Mouse (Mus musculus): ENCODE results near the gene Lrmda. TPM values are rescaled to one million over a fixed set of nuclear protein-coding genes. Genes with fewer than 3 reads are reported as not detected.

Lrmda gene
- polyA plus RNA-seq, 1 experiment from 2014 or later, result 0.53 TPM

GRCm38 (mm10) chr14:22673581-22673980 is 654.1 kb downstream of the Lrmda start:
- ATAC-seq (ENCODE audit: low FRiP score, low TSS enrichment), result no peak
- Histone ChIP-seq H3K4me3 (ENCODE audit: low read length) (no peak overlapping the region), H3K27me3 (ENCODE audit: control insufficient read depth, insufficient read depth, low read length) (no peaks in the 10 kb centered on the region), H3K9me3 (ENCODE audit: control insufficient read depth, low read length) (no peaks in the 10 kb centered on the region), H3K4me1 (ENCODE audit: control insufficient read depth, insufficient read depth, low read length) (no peaks in the 10 kb centered on the region), H3K9ac (ENCODE audit: low read depth, low read length) (no peak overlapping the region), H3K4me2 (replicated peaks; ENCODE audit: low read depth, low read length) (no peak overlapping the region), H3K36me3 (ENCODE audit: control insufficient read depth, insufficient read depth, low read length) (no peaks in the 10 kb centered on the region), H3K27ac (ENCODE audit: low read depth, low read length) (no peak overlapping the region)
- WGBS, result 43% methylated on average over 5 of the region's 5 CpGs

- peak overlapping the region; percentile 56; the same call in 1 of the 2 replicates for H3K27ac ChIP-seq (ENCODE audit: low read depth, low read length)
- H3K4me1 ChIP-seq (ENCODE audit: control insufficient read depth, insufficient read depth, low read length), result peaks cover 16% of the 10 kb centered on the region; the same call in 1 of the 2 replicates
- H3K4me3 ChIP-seq (ENCODE audit: low read length), result no peak overlapping the region
- ATAC-seq (ENCODE audit: low FRiP score, low TSS enrichment), result peak; percentile 52; the same call in 1 of the 2 replicates
- 62% methylated on average over 5 of the region's 5 CpGs for WGBS
- no peak overlapping the region for H3K9ac ChIP-seq (ENCODE audit: low read depth, low read length)
- no peaks in the 10 kb centered on the region for H3K36me3 ChIP-seq (ENCODE audit: control insufficient read depth, insufficient read depth, low read length)
- H3K4me2 ChIP-seq (replicated peaks; ENCODE audit: low read depth, low read length), result no peak overlapping the region
- no peaks in the 10 kb centered on the region for H3K9me3 ChIP-seq (ENCODE audit: control insufficient read depth, low read length)
- no peaks in the 10 kb centered on the region for H3K27me3 ChIP-seq (ENCODE audit: control insufficient read depth, insufficient read depth, low read length)
These were observed 659.6 kb downstream of the Lrmda start for GRCm38 (mm10) chr14:22679008-22679704.

GRCm38 (mm10) chr14:22679705-22680643 is 660.5 kb downstream of the Lrmda start:
- Histone ChIP-seq H3K27ac (ENCODE audit: low read depth, low read length) (peak overlapping the region; percentile 56; the same call in 1 of the 2 replicates), H3K36me3 (ENCODE audit: control insufficient read depth, insufficient read depth, low read length) (no peaks in the 10 kb centered on the region), H3K4me2 (replicated peaks; ENCODE audit: low read depth, low read length) (no peak overlapping the region), H3K4me1 (ENCODE audit: control insufficient read depth, insufficient read depth, low read length) (peaks cover 16% of the 10 kb centered on the region; the same call in 1 of the 2 replicates), H3K27me3 (ENCODE audit: control insufficient read depth, insufficient read depth, low read length) (no peaks in the 10 kb centered on the region), H3K9ac (ENCODE audit: low read depth, low read length) (no peak overlapping the region), H3K9me3 (ENCODE audit: control insufficient read depth, low read length) (no peaks in the 10 kb centered on the region), H3K4me3 (ENCODE audit: low read length) (no peak overlapping the region)
- ATAC-seq (ENCODE audit: low FRiP score, low TSS enrichment), result peak; percentile 28; the same call in 1 of the 2 replicates
- 55% methylated on average over 9 of the region's 9 CpGs for WGBS

- no peak for ATAC-seq (ENCODE audit: low FRiP score, low TSS enrichment)
- no peak overlapping the region for H3K4me3 ChIP-seq (ENCODE audit: low read length)
- H3K27ac ChIP-seq (ENCODE audit: low read depth, low read length), result no peak overlapping the region
- WGBS, result 53% methylated on average over 4 of the region's 4 CpGs
- H3K9me3 ChIP-seq (ENCODE audit: control insufficient read depth, low read length), result no peaks in the 10 kb centered on the region
- H3K36me3 ChIP-seq (ENCODE audit: control insufficient read depth, insufficient read depth, low read length), result no peaks in the 10 kb centered on the region
- H3K9ac ChIP-seq (ENCODE audit: low read depth, low read length), result no peak overlapping the region
- no peaks in the 10 kb centered on the region for H3K4me1 ChIP-seq (ENCODE audit: control insufficient read depth, insufficient read depth, low read length)
- no peaks in the 10 kb centered on the region for H3K27me3 ChIP-seq (ENCODE audit: control insufficient read depth, insufficient read depth, low read length)
- no peak overlapping the region for H3K4me2 ChIP-seq (replicated peaks; ENCODE audit: low read depth, low read length)
These were observed 667.4 kb downstream of the Lrmda start for GRCm38 (mm10) chr14:22686886-22687285.

GRCm38 (mm10) chr14:22688399-22688798 is 668.9 kb downstream of the Lrmda start:
- Histone ChIP-seq H3K36me3 (ENCODE audit: control insufficient read depth, insufficient read depth, low read length) (no peaks in the 10 kb centered on the region), H3K4me1 (ENCODE audit: control insufficient read depth, insufficient read depth, low read length) (no peaks in the 10 kb centered on the region), H3K4me3 (ENCODE audit: low read length) (no peak overlapping the region), H3K27me3 (ENCODE audit: control insufficient read depth, insufficient read depth, low read length) (no peaks in the 10 kb centered on the region), H3K4me2 (replicated peaks; ENCODE audit: low read depth, low read length) (no peak overlapping the region), H3K9ac (ENCODE audit: low read depth, low read length) (no peak overlapping the region), H3K9me3 (ENCODE audit: control insufficient read depth, low read length) (no peaks in the 10 kb centered on the region), H3K27ac (ENCODE audit: low read depth, low read length) (no peak overlapping the region)
- no peak for ATAC-seq (ENCODE audit: low FRiP score, low TSS enrichment)
- 88% methylated on average over 2 of the region's 2 CpGs for WGBS

- Histone ChIP-seq H3K27ac (ENCODE audit: low read depth, low read length) (no peak overlapping the region; the same call in 1 of the 2 replicates), H3K4me1 (ENCODE audit: control insufficient read depth, insufficient read depth, low read length) (peaks cover 9% of the 10 kb centered on the region), H3K36me3 (ENCODE audit: control insufficient read depth, insufficient read depth, low read length) (no peaks in the 10 kb centered on the region), H3K4me2 (replicated peaks; ENCODE audit: low read depth, low read length) (no peak overlapping the region), H3K9me3 (ENCODE audit: control insufficient read depth, low read length) (no peaks in the 10 kb centered on the region), H3K4me3 (ENCODE audit: low read length) (no peak overlapping the region), H3K27me3 (ENCODE audit: control insufficient read depth, insufficient read depth, low read length) (no peaks in the 10 kb centered on the region), H3K9ac (ENCODE audit: low read depth, low read length) (no peak overlapping the region)
- no peak for ATAC-seq (ENCODE audit: low FRiP score, low TSS enrichment)
- WGBS, result 46% methylated on average over 6 of the region's 6 CpGs
These were observed 675.9 kb downstream of the Lrmda start for GRCm38 (mm10) chr14:22695448-22695847.

GRCm38 (mm10) chr14:22695931-22696365 is 676.4 kb downstream of the Lrmda start:
- no peak for ATAC-seq (ENCODE audit: low FRiP score, low TSS enrichment)

GRCm38 (mm10) chr14:22700236-22700635 is 680.7 kb downstream of the Lrmda start:
- H3K4me1 ChIP-seq (ENCODE audit: control insufficient read depth, insufficient read depth, low read length), result peaks cover 9% of the 10 kb centered on the region
- no peak overlapping the region for H3K4me3 ChIP-seq (ENCODE audit: low read length)
- H3K9me3 ChIP-seq (ENCODE audit: control insufficient read depth, low read length), result no peaks in the 10 kb centered on the region
- WGBS, result 91% methylated on average over 1 of the region's 1 CpGs
- H3K36me3 ChIP-seq (ENCODE audit: control insufficient read depth, insufficient read depth, low read length), result no peaks in the 10 kb centered on the region
- no peaks in the 10 kb centered on the region; the same call in 1 of the 2 replicates for H3K27me3 ChIP-seq (ENCODE audit: control insufficient read depth, insufficient read depth, low read length)
- H3K9ac ChIP-seq (ENCODE audit: low read depth, low read length), result no peak overlapping the region
- H3K4me2 ChIP-seq (replicated peaks; ENCODE audit: low read depth, low read length), result no peak overlapping the region
- no peak overlapping the region for H3K27ac ChIP-seq (ENCODE audit: low read depth, low read length)
- no peak for ATAC-seq (ENCODE audit: low FRiP score, low TSS enrichment)

More at GRCm38 (mm10) chr14:22695931-22696365, 676.4 kb downstream of the Lrmda start:
- Histone ChIP-seq H3K4me1 (ENCODE audit: control insufficient read depth, insufficient read depth, low read length) (peaks cover 9% of the 10 kb centered on the region), H3K4me2 (replicated peaks; ENCODE audit: low read depth, low read length) (no peak overlapping the region), H3K36me3 (ENCODE audit: control insufficient read depth, insufficient read depth, low read length) (no peaks in the 10 kb centered on the region), H3K9ac (ENCODE audit: low read depth, low read length) (no peak overlapping the region), H3K4me3 (ENCODE audit: low read length) (no peak overlapping the region), H3K27me3 (ENCODE audit: control insufficient read depth, insufficient read depth, low read length) (no peaks in the 10 kb centered on the region; the same call in 1 of the 2 replicates), H3K27ac (ENCODE audit: low read depth, low read length) (no peak overlapping the region; the same call in 1 of the 2 replicates), H3K9me3 (ENCODE audit: control insufficient read depth, low read length) (no peaks in the 10 kb centered on the region)
- WGBS, result 38% methylated on average over 4 of the region's 4 CpGs

Data from kidney, embryonic 14.5 days (tissue).